Mouse (Mus musculus) stomach, postnatal 0 days (tissue): Measurements from ENCODE around the gene Utrn. TPM values are rescaled to one million over a fixed set of nuclear protein-coding genes. Genes with fewer than 3 reads are reported as not detected.

Experiments used
- ATAC-seq: fragments of 200-750 bp; cut with Nextera tagmentation; 2 replicates; pipeline ENCODE4 v1.8.0; 2017; ENCODE audit not compliant: low FRiP score, low TSS enrichment
- DNase-seq: peaks from one replicate; pipeline ENCODE4 v3.0.0-alpha.2; 2016; ENCODE audit warnings: low spot score
- H3K27ac ChIP-seq: fragments of 300-500 bp; sonication (generic); replicated peaks from 2 replicates; pipeline ENCODE4 v1.5.1; 2014; ENCODE audit warnings: mild to moderate bottlenecking, control low read depth
- H3K27me3 ChIP-seq: fragments of 300-500 bp; sonication (generic); 2 replicates; pipeline ENCODE4 v1.6.1; 2014; ENCODE audit warnings: low read length; ENCODE audit not compliant: control insufficient read depth, insufficient read depth
- H3K36me3 ChIP-seq: fragments of 300-500 bp; sonication (generic); 2 replicates; pipeline ENCODE4 v1.6.1; 2014; ENCODE audit warnings: low read length, mixed read lengths; ENCODE audit not compliant: control insufficient read depth, insufficient read depth
- H3K4me1 ChIP-seq: fragments of 300-500 bp; sonication (generic); replicated peaks from 2 replicates; pipeline ENCODE4 v1.6.1; 2014; ENCODE audit warnings: antibody characterized with exemption; ENCODE audit not compliant: control insufficient read depth, insufficient read depth
- H3K4me2 ChIP-seq: fragments of 300-500 bp; sonication (generic); replicated peaks from 2 replicates; pipeline ENCODE4 v1.6.1; 2014; ENCODE audit warnings: low read depth, mild to moderate bottlenecking, control low read depth, moderate library complexity
- H3K4me3 ChIP-seq: fragments of 300-500 bp; sonication (generic); 2 replicates; pipeline ENCODE4 v1.5.1; 2014; ENCODE audit warnings: low read depth, low read length, control low read depth
- H3K9ac ChIP-seq: fragments of 300-500 bp; sonication (generic); 2 replicates; pipeline ENCODE4 v1.6.1; 2014; ENCODE audit warnings: mild to moderate bottlenecking, low read length, control low read depth, mixed read lengths
- H3K9me3 ChIP-seq: fragments of 300-500 bp; sonication (generic); 2 replicates; pipeline ENCODE4 v1.6.1; 2016; ENCODE audit warnings: low read length; ENCODE audit not compliant: control insufficient read depth
- CTCF ChIP-seq: IDR thresholded peaks from 2 replicates; pipeline ENCODE4 v1.5.1; 2016; ENCODE audit warnings: antibody characterized with exemption, low read depth, mild to moderate bottlenecking, moderate library complexity
- EP300 ChIP-seq: optimal IDR thresholded peaks from 2 replicates; pipeline ENCODE3; 2016; ENCODE audit warnings: antibody characterized with exemption
- WGBS: fragments of 180-500 bp; shearing (Covaris S2); extraction: QIAGEN DNeasy Blood & Tissue Kit; methylation state at CpG from one replicate; pipeline ENCODE4 v1.1.7; 2014; 5-methylcytosine and 5-hydroxymethylcytosine counted together
- polyA plus RNA-seq: library from polyadenylated mRNA; unstranded; fragments of >200 nt; fragmentation: Nextera tagmentation; extraction: Ambion mirVana; gene quantifications from 2 replicates; pipeline ENCODE4 v1.2.1, GENCODE M21; 2015

Gene Utrn
- polyA plus RNA-seq, 1 experiment from 2014 or later = 40.4 TPM

DNA sequence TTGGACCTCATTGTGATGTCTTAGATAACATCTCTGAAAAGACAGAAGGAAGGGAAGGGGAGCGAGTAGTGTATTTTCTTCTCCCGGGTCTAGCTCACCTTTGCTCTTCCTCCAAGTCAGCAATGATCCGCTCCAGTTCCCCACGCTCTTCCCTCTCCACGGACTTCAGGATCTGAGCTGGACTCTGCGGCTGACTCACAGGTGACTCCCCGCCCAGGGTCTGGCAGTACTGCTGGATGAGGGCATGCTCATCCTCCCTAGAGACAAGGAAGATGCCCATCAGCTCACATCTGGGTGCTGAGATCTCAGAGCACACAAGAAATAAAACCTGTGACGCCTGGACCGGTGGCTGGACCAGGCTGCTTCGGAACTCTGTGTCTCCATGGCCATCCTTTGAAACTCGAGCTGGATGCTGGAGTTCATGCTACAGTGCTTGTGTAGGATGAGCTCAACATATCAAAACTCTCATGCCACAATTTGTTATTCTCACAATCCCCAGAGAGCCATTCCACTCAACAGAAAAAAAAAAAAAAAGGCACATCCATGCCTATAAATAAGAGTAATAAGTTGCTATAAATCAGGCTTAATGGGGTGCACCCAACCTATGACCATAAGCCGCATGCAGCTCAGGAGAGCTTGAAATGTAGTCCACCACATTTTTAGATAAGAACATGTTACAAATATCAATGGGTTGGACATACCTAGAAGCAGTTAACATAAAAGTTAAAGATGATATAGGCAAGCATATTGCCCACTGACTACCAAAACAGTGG lies 462.6 kb downstream of the Utrn start:
- DNase-seq (no peak), ATAC-seq (no peak)
- Histone ChIP-seq H3K9me3 (no peaks in the 10 kb centered on the region), H3K36me3 (peaks cover 5% of the 10 kb centered on the region), H3K4me1 (no peaks in the 10 kb centered on the region), H3K9ac (no peak overlapping the region), H3K4me2 (no peak overlapping the region), H3K27me3 (no peaks in the 10 kb centered on the region), H3K4me3 (no peak overlapping the region), H3K27ac (no peak overlapping the region)
- WGBS = 90% methylated on average over 12 of the region's 12 CpGs
- TF ChIP-seq CTCF = no peak
- TF ChIP-seq EP300 = no peak

GRCm38 (mm10) chr10:12399450-12399849 lies 469.7 kb downstream of the Utrn start:
- ATAC-seq = no peak
- no peak for DNase-seq
- no peaks in the 10 kb centered on the region for H3K9me3 ChIP-seq

DNA sequence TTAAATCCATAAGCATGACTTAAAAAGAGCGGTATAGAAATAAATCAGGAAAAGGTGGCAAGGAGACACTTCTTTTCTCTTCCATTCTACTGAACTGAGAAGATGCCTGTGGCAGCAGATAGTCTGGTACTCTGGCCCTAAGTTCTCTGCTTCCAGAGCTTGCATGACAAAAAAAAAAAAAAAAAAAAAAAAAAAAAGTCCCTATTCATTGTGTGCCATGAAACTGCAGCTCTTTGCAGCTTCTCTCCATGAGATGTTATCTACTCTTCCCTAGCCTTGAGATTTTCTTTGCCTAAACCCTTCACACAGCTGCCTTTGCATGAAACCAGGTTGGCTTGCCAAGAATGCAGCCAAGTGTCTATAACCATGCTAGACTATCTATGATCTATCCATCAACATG lies 489.0 kb downstream of the Utrn start:
- no peak overlapping the region for H3K4me3 ChIP-seq
- H3K27me3 ChIP-seq = no peaks in the 10 kb centered on the region
- H3K9me3 ChIP-seq = no peaks in the 10 kb centered on the region
- H3K27ac ChIP-seq = no peak overlapping the region
- TF ChIP-seq EP300 (no peak), CTCF (no peak)
- no peak overlapping the region for H3K4me2 ChIP-seq
- 97% methylated on average over 1 of the region's 1 CpGs for WGBS
- ATAC-seq = no peak
- H3K36me3 ChIP-seq = no peaks in the 10 kb centered on the region
- no peaks in the 10 kb centered on the region for H3K4me1 ChIP-seq
- DNase-seq = no peak
- no peak overlapping the region for H3K9ac ChIP-seq

More at GRCm38 (mm10) chr10:12399450-12399849, 469.7 kb downstream of the Utrn start:
- Histone ChIP-seq H3K4me1 (no peaks in the 10 kb centered on the region), H3K9ac (no peak overlapping the region), H3K27ac (no peak overlapping the region), H3K4me2 (no peak overlapping the region), H3K4me3 (no peak overlapping the region), H3K27me3 (no peaks in the 10 kb centered on the region), H3K36me3 (peaks cover 2% of the 10 kb centered on the region; the same call in 1 of the 2 replicates)
- WGBS = 57% methylated on average over 2 of the region's 2 CpGs
- no peak for TF ChIP-seq CTCF
- TF ChIP-seq EP300 = no peak

GRCm38 (mm10) chr10:12379123-12379522 lies 490.0 kb downstream of the Utrn start:
- no peak for TF ChIP-seq EP300
- no peak for TF ChIP-seq CTCF
- no peaks in the 10 kb centered on the region for H3K9me3 ChIP-seq
- no peak overlapping the region for H3K27ac ChIP-seq
- no peaks in the 10 kb centered on the region for H3K4me1 ChIP-seq
- H3K9ac ChIP-seq = no peak overlapping the region
- H3K27me3 ChIP-seq = no peaks in the 10 kb centered on the region
- no peak overlapping the region for H3K4me3 ChIP-seq
- no peak overlapping the region for H3K4me2 ChIP-seq
- 84% methylated on average over 1 of the region's 1 CpGs for WGBS
- DNase-seq (no peak), ATAC-seq (no peak)
- H3K36me3 ChIP-seq = no peaks in the 10 kb centered on the region

DNA sequence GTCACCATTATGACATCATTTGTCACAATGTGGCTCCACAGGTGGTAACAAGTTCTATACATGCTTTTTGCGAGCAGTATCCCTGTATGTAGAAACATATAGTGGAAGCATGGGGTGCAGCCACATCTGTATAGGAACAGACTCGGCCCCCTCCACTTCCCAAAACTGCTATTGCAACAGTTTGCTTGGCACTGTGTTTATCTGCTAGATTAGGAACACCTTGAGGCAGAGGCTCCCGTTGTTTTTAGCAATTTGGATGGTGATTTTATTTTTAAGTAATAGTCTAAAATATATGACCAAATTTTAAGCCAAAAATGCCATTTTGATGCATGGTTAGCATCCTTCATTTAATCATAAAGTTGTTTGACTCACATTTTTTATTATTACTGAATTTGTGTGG lies 491.4 kb downstream of the Utrn start:
- no peak overlapping the region for H3K4me3 ChIP-seq
- no peak for DNase-seq
- 73% methylated on average over 3 of the region's 3 CpGs for WGBS
- H3K9me3 ChIP-seq = no peaks in the 10 kb centered on the region
- TF ChIP-seq CTCF (no peak), EP300 (no peak)
- H3K27ac ChIP-seq = no peak overlapping the region
- no peak for ATAC-seq
- H3K36me3 ChIP-seq = no peaks in the 10 kb centered on the region
- H3K27me3 ChIP-seq = no peaks in the 10 kb centered on the region
- H3K9ac ChIP-seq = no peak overlapping the region
- H3K4me2 ChIP-seq = no peak overlapping the region
- H3K4me1 ChIP-seq = no peaks in the 10 kb centered on the region

DNA sequence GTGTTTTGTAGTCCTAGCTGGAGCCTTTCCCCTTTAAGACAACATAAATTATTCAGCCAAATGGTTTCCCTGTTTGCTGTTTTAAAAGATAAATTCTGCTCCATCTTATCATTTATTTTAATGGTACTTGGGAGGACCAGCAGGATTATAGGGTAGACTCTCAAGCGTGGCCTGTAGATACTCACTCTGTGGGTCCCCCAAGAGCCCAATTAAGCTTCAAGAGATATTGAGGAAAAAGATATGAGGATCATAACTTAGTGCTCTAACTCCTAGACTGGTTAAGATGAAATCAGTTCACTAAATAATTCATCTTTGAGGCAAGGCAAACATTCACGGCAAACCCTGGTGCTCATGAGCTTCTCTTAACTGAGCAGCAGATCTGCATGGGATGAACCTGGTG lies 493.1 kb downstream of the Utrn start:
- Histone ChIP-seq H3K27me3 (no peaks in the 10 kb centered on the region), H3K4me1 (no peaks in the 10 kb centered on the region), H3K4me3 (no peak overlapping the region), H3K9ac (no peak overlapping the region), H3K27ac (no peak overlapping the region), H3K4me2 (no peak overlapping the region), H3K36me3 (no peaks in the 10 kb centered on the region), H3K9me3 (no peaks in the 10 kb centered on the region)
- ATAC-seq = no peak
- 59% methylated on average over 2 of the region's 2 CpGs for WGBS
- no peak for DNase-seq
- TF ChIP-seq EP300 = no peak
- TF ChIP-seq CTCF = no peak
